Mouse (Mus musculus) skeletal muscle tissue, adult 2 months (tissue): ENCODE measurements around the gene Stmn3.

ENCODE experiments used
- DNase-seq: peaks from one replicate; pipeline ENCODE4 v3.0.0-alpha.2; 2012; ENCODE audit warnings: low read depth, low spot score

Stmn3 gene

GRCm38 (mm10) chr2:181314080-181314810, at the start of gene Stmn3:
Gene Stmn3 (minus strand): TSS chr2:181314500.
- DNase-seq: no peak

- DNase-seq: no peak
These were observed 49.6 kb upstream of the Stmn3 start for GRCm38 (mm10) chr2:181363946-181364345.

GRCm38 (mm10) chr2:181356780-181357179, 42.5 kb upstream of the Stmn3 start:
- no peak for DNase-seq

- no peak for DNase-seq
These were observed 28.5 kb upstream of the Stmn3 start for GRCm38 (mm10) chr2:181342766-181343165.

- DNase-seq: no peak
These were observed 26.1 kb upstream of the Stmn3 start for GRCm38 (mm10) chr2:181340426-181340825.

- peak; percentile 28 for DNase-seq
These were observed 19.7 kb upstream of the Stmn3 start for GRCm38 (mm10) chr2:181334023-181334422.

GRCm38 (mm10) chr2:181332542-181332941, 18.2 kb upstream of the Stmn3 start:
- DNase-seq: no peak

GRCm38 (mm10) chr2:181326098-181326497, 11.8 kb upstream of the Stmn3 start:
- no peak for DNase-seq

- DNase-seq: no peak
These were observed 7.8 kb upstream of the Stmn3 start for GRCm38 (mm10) chr2:181322136-181322535.

- no peak for DNase-seq
These were observed 5.8 kb upstream of the Stmn3 start for GRCm38 (mm10) chr2:181320103-181320499.

GRCm38 (mm10) chr2:181319248-181320102, 5.2 kb upstream of the Stmn3 start, which contains the start of gene Rtel1:
Gene Rtel1 (plus strand): TSS chr2:181319739.
- DNase-seq: peak; percentile 67

- no peak for DNase-seq
These were observed 788 bp downstream of the Stmn3 start for GRCm38 (mm10) chr2:181313344-181314079.

- DNase-seq: no peak
These were observed 1.3 kb downstream of the Stmn3 start for GRCm38 (mm10) chr2:181313006-181313343.

- DNase-seq: no peak
These were observed 1.9 kb downstream of the Stmn3 start for GRCm38 (mm10) chr2:181312435-181312834.

GRCm38 (mm10) chr2:181307144-181307804, 7.0 kb downstream of the Stmn3 start:
- DNase-seq: no peak

- DNase-seq: no peak
These were observed 9.4 kb downstream of the Stmn3 start for GRCm38 (mm10) chr2:181304944-181305343.

GRCm38 (mm10) chr2:181302041-181302440, 12.3 kb downstream of the Stmn3 start:
- no peak for DNase-seq

- DNase-seq: no peak
These were observed 23.4 kb downstream of the Stmn3 start for GRCm38 (mm10) chr2:181290937-181291336.

GRCm38 (mm10) chr2:181288691-181289090, 25.6 kb downstream of the Stmn3 start:
- DNase-seq: no peak

GRCm38 (mm10) chr2:181287958-181288350, 26.3 kb downstream of the Stmn3 start, which contains the start of gene Gmeb2:
Gene Gmeb2 (minus strand): TSS chr2:181288035.
- peak; percentile 98 for DNase-seq

GRCm38 (mm10) chr2:181287338-181287957, 26.9 kb downstream of the Stmn3 start:
- peak; percentile 53 for DNase-seq
